Comparison of ENCODE assay signal across 9 mouse cellular contexts in the genomic region with DNA sequence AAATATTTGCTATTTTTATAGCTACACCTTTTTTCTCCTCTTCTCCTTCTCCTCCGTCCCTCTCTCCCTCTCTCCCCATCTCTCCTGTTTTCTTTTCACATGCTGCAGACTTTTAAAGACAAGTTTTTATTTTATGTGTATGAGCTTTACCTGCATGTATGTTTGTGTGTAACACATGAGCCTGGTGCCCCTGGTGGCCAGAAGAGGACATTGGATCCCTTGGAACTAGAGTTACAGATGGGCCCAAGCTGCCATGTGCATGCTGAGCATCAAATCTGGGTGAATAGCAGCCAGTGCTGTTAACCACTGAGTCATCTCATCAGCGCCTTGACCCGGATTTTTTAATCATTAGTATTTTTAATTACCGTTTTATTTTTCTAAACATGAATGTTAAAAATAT. TPM values are rescaled to one million over a fixed set of nuclear protein-coding genes. Genes with fewer than 3 reads are reported as not detected.
A peak's percentile ranks its signal among the peaks of the same experiment; 100 is the strongest.
DNase-seq lines count a peak whose midpoint lies in the region; ATAC-seq and TF ChIP-seq lines count a peak whose summit lies in the region.
"Had no signal": no experiment of that assay in that cellular context is flagged by ENCODE, and none has a peak within 500 bp of the region (broad histone marks: within the 10 kb centered on the region; RNA-seq: fewer than 3 reads in every experiment).

No protein-coding gene starts in this region.

- TF ChIP-seq POLR2A in kidney, adult 2 months (IDR thresholded peaks at IDR 0.05; ENCODE audit: low read depth, low read length) = no peak

- no peak for TF ChIP-seq EP300 in lung, postnatal 0 days (IDR thresholded peaks at IDR 0.05)

- ATAC-seq in CD4-positive, CD25-positive, alpha-beta regulatory T cell, adult 4 months = peak; percentile 89
- ATAC-seq in lung, postnatal 0 days = no peak
- no peak for ATAC-seq in hindbrain, embryonic 11.5 days (ENCODE audit: low FRiP score)

- DNase-seq in kidney, adult 2 months = peak; percentile 29
- no peak for DNase-seq in kidney, adult 18-20 months
- peak; percentile 45 for DNase-seq in T-cell, adult 2 months (ENCODE audit: low spot score)
- peak; percentile 16 for DNase-seq in lung, postnatal 0 days (ENCODE audit: low spot score)
- no peak for DNase-seq in hindbrain, embryonic 11.5 days (ENCODE audit: low spot score)
- no peak for DNase-seq in gastrocnemius, postnatal 10 days

- H3K36me3 ChIP-seq in kidney, adult 2 months (ENCODE audit: control insufficient read depth, insufficient read depth, low read length) = no peaks in the 10 kb centered on the region
- no peaks in the 10 kb centered on the region for H3K36me3 ChIP-seq in lung, postnatal 0 days (ENCODE audit: insufficient read depth, low read length)
- no peaks in the 10 kb centered on the region for H3K36me3 ChIP-seq in hindbrain, embryonic 11.5 days (ENCODE audit: control insufficient read depth, insufficient read depth, low read length)
- H3K36me3 ChIP-seq: embryonic facial prominence, embryonic 13.5 days; neural tube, embryonic 12.5 days had no signal

- H3K4me1 ChIP-seq in kidney, adult 2 months (ENCODE audit: control insufficient read depth, insufficient read depth, low read length) = no peaks in the 10 kb centered on the region
- no peaks in the 10 kb centered on the region for H3K4me1 ChIP-seq in lung, postnatal 0 days (ENCODE audit: insufficient read depth, low read depth, low read length)
- H3K4me1 ChIP-seq in hindbrain, embryonic 11.5 days (replicated peaks; ENCODE audit: control insufficient read depth, insufficient read depth, low read length) = no peaks in the 10 kb centered on the region
- H3K4me1 ChIP-seq: neural tube, embryonic 12.5 days had no signal

- no peak overlapping the region for H3K4me2 ChIP-seq in lung, postnatal 0 days (replicated peaks; ENCODE audit: low read depth, low read length)
- no peak overlapping the region for H3K4me2 ChIP-seq in hindbrain, embryonic 11.5 days (replicated peaks; ENCODE audit: low read depth, low read length)
- H3K4me2 ChIP-seq: embryonic facial prominence, embryonic 13.5 days; neural tube, embryonic 12.5 days had no signal

- peak; percentile 51 for TF ChIP-seq CTCF in kidney, adult 2 months (conservative IDR thresholded peaks at IDR 0.05; ENCODE audit: insufficient read depth, insufficient read length, low read depth, low read length)
- TF ChIP-seq CTCF in lung, postnatal 0 days (IDR thresholded peaks at IDR 0.05) = peak; percentile 69

- H3K9ac ChIP-seq in lung, postnatal 0 days (replicated peaks; ENCODE audit: low read depth) = no peak overlapping the region
- no peak overlapping the region for H3K9ac ChIP-seq in hindbrain, embryonic 11.5 days (ENCODE audit: low read depth, low read length)
- H3K9ac ChIP-seq: embryonic facial prominence, embryonic 13.5 days; neural tube, embryonic 12.5 days had no signal

- H3K4me3 ChIP-seq in kidney, adult 2 months (ENCODE audit: insufficient read depth, low read depth, low read length) = no peak overlapping the region
- no peak overlapping the region for H3K4me3 ChIP-seq in lung, postnatal 0 days (ENCODE audit: low read depth, low read length)
- H3K4me3 ChIP-seq in hindbrain, embryonic 11.5 days (ENCODE audit: low read depth, low read length) = no peak overlapping the region
- H3K4me3 ChIP-seq: embryonic facial prominence, embryonic 13.5 days; neural tube, embryonic 12.5 days had no signal

- H3K27ac ChIP-seq in kidney, adult 2 months (ENCODE audit: insufficient read depth, low read depth, low read length) = no peak overlapping the region
- no peak overlapping the region for H3K27ac ChIP-seq in lung, postnatal 0 days (ENCODE audit: low read length)
- H3K27ac ChIP-seq in hindbrain, embryonic 11.5 days (ENCODE audit: low read depth, low read length) = no peak overlapping the region
- H3K27ac ChIP-seq: embryonic facial prominence, embryonic 13.5 days; neural tube, embryonic 12.5 days had no signal

- no peaks in the 10 kb centered on the region for H3K27me3 ChIP-seq in kidney, adult 2 months (replicated peaks; ENCODE audit: control insufficient read depth, insufficient read depth, low read length)
- H3K27me3 ChIP-seq in lung, postnatal 0 days (replicated peaks; ENCODE audit: insufficient read depth, low read length) = no peaks in the 10 kb centered on the region
- no peaks in the 10 kb centered on the region for H3K27me3 ChIP-seq in hindbrain, embryonic 11.5 days (ENCODE audit: control insufficient read depth, insufficient read depth, low read length)
- H3K27me3 ChIP-seq: embryonic facial prominence, embryonic 13.5 days; neural tube, embryonic 12.5 days had no signal

- H3K9me3 ChIP-seq in lung, postnatal 0 days (ENCODE audit: low read length) = no peaks in the 10 kb centered on the region
- H3K9me3 ChIP-seq in hindbrain, embryonic 11.5 days (ENCODE audit: control insufficient read depth, low read length) = no peaks in the 10 kb centered on the region
- H3K9me3 ChIP-seq: embryonic facial prominence, embryonic 13.5 days; neural tube, embryonic 12.5 days had no signal

- WGBS in kidney, adult 2 months = 69% methylated on average over 4 of the region's 4 CpGs
- 70% methylated on average over 4 of the region's 4 CpGs for WGBS in lung, postnatal 0 days
- 73% methylated on average over 4 of the region's 4 CpGs for WGBS in hindbrain, embryonic 11.5 days

RNA-seq across cellular contexts. Expression of a gene that starts 42.9 kb away (rescaled TPM):
- polyA plus RNA-seq in kidney, adult 2 months (2012; rRNA removed) = 0.08 and 0.10 TPM in 2 replicates
- polyA plus RNA-seq in CD4-positive, CD25-positive, alpha-beta regulatory T cell, adult 4 months (2017; shearing (Covaris generic)) = 1 to 10 TPM; 3.0 to 3.9 TPM
- 2.0 and 2.5 TPM in 2 replicates for polyA plus RNA-seq in lung, postnatal 0 days (2015; fragmentation: Nextera tagmentation; extraction: Ambion mirVana)
- polyA plus RNA-seq in hindbrain, embryonic 11.5 days (2014; fragmentation: Nextera tagmentation; extraction: Ambion mirVana) = 1.4 and 1.5 TPM in 2 replicates
- total RNA-seq in gastrocnemius, postnatal 10 days (2021) = not detected

Comparison
In these comparisons a context has a peak if more than half of its experiments do, and no peak if none do; other contexts are left out.
1. DNase-seq: peak in kidney, adult 2 months (single experiment), T-cell, adult 2 months (single experiment) and lung, postnatal 0 days (single experiment); none in kidney, adult 18-20 months (single experiment), hindbrain, embryonic 11.5 days (single experiment) and gastrocnemius, postnatal 10 days (single experiment).